Mouse (Mus musculus) kidney, adult 2 months (tissue): ENCODE measurements around the gene Gps1.

Experiments used
- CTCF ChIP-seq: fragments of 200-500 bp; conservative IDR thresholded peaks from 2 replicates; pipeline ENCODE4 v1.5.1; 2011; ENCODE audit warnings: low read depth, mild to moderate bottlenecking, control low read depth, low read length, moderate library complexity, mixed read lengths; ENCODE audit not compliant: insufficient read depth, insufficient read length
- POLR2A ChIP-seq: fragments of 200-500 bp; IDR thresholded peaks from one replicate; pipeline ENCODE4 v1.6.1; 2011; ENCODE audit warnings: low read depth, low read length, control low read depth

- TF ChIP-seq CTCF = peak; percentile 73
- no peak for TF ChIP-seq POLR2A
These were observed 34.6 kb upstream of the Gps1 start for GRCm38 (mm10) chr11:120749430-120749829.
